Mouse (Mus musculus) kidney, postnatal 4 days (tissue): ENCODE data around the gene Heyl.
"Not testable (repeated sequence)": the region's sequence is repeated elsewhere in the genome, so short reads cannot be mapped to it uniquely, and the experiment has no call there.

Experiments used
- DNase-seq, 2 experiments: peaks; one replicate each; pipeline ENCODE4 v3.0.0; 2021; ENCODE audit warnings: mixed read lengths in 2 of 2

Gene Heyl

GRCm38 (mm10) chr4:123289038-123289437, 55.7 kb downstream of the Heyl start:
- no peak for DNase-seq

- no peak for DNase-seq
Measured at GRCm38 (mm10) chr4:123292390-123292789, 59.0 kb downstream of the Heyl start.

DNA sequence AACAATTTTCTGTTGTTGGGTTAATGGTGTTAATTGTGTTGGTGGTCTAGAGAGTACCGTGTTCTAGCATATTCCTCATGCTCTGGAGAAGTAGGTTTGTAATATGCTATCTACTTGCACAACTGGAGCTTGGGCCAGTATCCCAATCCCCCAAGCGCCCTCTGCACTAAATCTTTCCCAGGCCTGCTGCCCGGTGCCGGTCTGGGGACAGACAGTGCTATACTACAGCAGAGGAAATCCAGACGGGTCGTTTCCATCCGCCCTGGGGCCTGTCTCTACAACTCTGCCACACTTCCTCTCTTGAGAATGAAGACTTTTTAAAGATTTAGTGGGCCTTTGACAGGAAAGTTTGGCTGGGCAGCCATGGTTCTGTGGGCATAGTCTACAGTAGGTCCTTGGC, 59.6 kb downstream of the Heyl start:
- peak in 1 of 2 experiments; percentile 34 for DNase-seq

GRCm38 (mm10) chr4:123293661-123294443, 60.5 kb downstream of the Heyl start:
- no peak for DNase-seq

DNA sequence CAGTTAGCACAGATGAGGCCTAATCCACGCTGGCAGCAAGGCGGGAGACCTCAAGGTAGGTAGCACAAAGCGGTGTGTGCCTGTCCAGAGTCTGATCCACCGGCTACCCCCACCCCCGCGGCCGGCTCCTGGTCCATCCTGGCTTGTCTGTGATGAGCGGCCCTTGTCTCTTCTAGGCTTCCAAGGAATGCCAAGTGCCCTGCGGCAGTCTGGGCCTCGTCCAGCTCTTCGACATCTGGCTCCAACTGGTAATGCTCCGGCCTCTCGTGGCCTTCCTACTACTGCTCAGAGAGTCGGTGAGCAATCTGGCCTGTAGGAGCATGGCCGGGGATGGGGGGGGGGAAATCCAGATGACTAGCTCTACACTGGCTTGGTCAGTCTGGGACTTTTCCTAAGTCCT, 61.7 kb downstream of the Heyl start:
- not testable (repeated sequence) for DNase-seq

DNA sequence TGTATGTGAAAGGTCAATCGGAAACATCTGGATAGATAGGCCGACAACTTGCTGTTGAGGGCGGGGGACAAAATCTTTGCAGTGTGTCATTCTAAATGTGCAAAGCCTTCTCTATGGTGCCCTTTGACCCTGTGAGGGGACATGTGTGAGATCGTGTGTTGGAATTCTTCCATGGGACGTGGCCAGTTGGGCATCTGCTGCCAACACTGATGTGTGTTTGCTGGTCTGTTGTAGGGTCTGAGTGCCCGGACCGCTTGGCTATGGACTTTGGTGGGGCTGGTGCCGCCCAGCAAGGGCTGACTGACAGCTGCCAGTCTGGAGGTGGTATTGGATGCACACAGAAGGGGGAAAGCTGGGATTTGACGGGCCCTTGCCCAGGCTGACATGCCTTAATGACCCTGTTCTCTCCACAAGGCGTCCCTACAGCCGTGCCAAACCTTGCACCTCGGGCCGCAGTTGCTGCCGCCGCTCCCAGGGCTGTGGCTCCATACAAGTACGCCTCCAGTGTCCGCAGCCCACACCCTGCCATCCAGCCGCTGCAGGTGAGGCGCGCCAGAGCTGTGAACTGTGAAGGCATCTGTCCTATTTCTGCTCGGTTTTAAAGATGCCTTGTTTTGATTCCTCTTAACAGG, 62.3 kb downstream of the Heyl start:
- DNase-seq = no peak

DNA sequence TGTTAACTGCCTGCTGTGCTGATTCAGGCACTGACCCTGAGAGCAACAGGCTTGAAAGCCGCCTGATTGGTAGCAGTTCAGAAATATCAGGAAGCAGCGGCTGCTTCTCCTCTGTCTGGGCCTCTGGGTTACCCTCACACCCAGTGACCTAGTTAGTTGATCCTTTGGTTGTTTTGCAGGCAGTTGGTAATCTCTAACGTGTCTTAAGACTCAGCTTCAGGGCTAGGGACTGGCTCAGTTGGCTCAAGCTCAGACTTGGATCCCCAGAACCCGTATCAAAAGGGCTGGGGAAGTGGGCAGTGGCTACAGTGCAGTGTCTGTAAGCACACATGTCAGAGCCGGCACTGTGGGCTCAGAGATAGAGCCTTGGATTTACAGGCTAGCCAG, 62.8 kb downstream of the Heyl start:
- no peak for DNase-seq

DNA sequence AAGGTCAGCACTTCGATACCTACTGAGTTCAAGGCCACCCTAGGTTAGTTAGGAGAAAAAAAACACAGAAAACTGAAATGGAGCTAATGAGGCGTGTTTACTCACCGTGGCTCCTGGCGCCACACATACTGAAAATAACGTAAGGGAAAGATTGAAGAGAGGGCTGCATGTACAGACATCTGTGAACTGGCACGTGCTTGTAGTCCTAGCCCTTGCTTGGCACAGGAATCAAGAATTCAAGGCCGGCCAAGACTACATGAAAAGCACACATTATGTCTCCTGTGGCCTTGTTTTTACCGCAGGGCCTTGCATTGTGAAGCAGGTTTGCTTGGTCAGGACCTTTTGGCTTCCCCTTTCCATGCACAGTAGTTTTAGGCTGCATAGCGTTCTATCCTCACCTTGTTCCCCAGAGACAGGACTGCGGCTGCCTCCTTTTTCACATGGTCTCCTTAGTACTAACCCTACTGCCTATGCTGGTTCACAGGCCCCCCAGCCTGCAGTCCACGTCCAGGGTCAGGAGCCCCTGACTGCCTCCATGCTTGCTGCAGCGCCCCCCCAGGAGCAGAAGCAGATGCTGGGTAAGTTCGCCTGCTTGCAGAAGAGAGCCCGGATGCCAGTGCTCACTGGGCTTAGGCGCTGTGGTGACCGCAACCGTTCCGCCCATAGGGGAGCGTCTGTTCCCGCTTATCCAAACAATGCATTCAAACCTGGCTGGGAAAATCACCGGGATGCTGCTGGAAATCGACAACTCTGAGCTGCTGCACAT, 64.0 kb downstream of the Heyl start:
- no peak for DNase-seq

DNA sequence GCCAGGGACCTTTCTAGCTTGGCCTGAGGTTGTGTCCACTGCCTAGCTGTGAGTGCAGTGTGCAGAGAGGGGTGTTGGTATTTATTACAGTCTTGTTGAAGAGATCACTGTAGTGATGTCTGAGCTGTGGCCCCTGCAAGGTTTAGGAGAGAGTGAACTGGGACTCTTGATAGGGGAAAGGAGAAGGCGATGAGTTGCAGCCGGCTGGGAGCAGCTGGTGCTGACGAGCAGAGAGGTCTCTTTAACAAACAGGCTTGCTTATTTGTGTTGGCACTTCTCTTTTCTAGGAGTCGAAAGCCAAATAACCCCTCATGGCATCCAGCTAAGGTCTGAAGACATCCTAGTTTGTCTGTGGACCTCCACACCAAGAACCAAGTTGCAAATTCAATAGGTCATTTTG, 64.9 kb downstream of the Heyl start:
- DNase-seq = peak; percentile 43 to 56

DNA sequence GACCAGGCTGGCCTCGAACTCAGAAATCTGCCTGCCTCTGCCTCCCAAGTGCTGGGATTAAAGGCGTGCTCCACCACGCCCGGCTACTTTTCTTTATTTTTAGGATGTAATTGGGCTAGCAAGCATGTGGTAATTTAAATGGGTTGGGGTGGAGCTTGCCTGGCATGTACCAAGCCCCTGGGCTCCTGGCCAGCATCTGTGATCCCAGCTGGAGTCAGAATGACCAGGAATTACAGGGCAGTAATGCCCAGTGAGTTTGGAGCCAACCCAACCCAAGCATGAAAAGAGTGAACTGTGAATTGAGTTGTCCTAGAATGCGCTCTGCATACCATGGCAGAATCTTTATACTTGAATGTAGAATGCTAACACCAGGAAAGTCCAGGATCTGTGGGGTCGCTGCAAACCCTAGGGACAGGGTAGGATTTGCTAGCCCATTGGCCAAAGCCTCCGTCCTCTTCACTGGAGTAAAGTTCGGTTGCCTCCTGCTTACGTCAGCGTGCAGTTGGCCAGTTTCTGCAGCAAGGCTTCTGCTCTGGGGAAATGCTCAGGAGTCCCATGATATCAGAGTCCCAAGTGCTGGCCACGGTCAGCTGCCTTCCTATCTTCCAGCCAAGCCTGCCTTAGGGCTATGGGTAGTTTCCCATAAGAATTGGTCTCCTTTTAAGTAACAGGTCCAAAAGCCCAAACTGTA, 65.8 kb downstream of the Heyl start:
- DNase-seq = no peak
